In genomic region chr10:42854838-42855237, GRCm38 (mm10) we compare ENCODE assay signal across 20 mouse cellular contexts. TPM values are rescaled to one million over a fixed set of nuclear protein-coding genes. Genes with fewer than 3 reads are reported as not detected.
A peak's percentile ranks its signal among the peaks of the same experiment; 100 is the strongest.
DNase-seq lines count a peak whose midpoint lies in the region; ATAC-seq and TF ChIP-seq lines count a peak whose summit lies in the region.
"Had no signal": no experiment of that assay in that cellular context is flagged by ENCODE, and none has a peak within 500 bp of the region (broad histone marks: within the 10 kb centered on the region; RNA-seq: fewer than 3 reads in every experiment).

No protein-coding gene starts in this region.

- ATAC-seq in heart, postnatal 0 days (ENCODE audit: insufficient read depth, low read depth): no peak
- ATAC-seq in kidney, postnatal 0 days (replicated peaks; ENCODE audit: low FRiP score, low read depth): no peak
- ATAC-seq in intestine, embryonic 16.5 days: no peak
- no peak for ATAC-seq in inflammation-experienced regulatory T-cells, adult 6 months
- ATAC-seq: forebrain, embryonic 13.5 days; midbrain, embryonic 13.5 days had no signal

- H3K9ac ChIP-seq in heart, postnatal 0 days (replicated peaks; ENCODE audit: low read depth, low read length): no peak overlapping the region
- H3K9ac ChIP-seq in kidney, postnatal 0 days (ENCODE audit: low read depth, low read length): no peak overlapping the region
- H3K9ac ChIP-seq in intestine, embryonic 16.5 days (ENCODE audit: low read depth, low read length): no peak overlapping the region
- H3K9ac ChIP-seq: forebrain, embryonic 13.5 days; liver, embryonic 15.5 days; midbrain, embryonic 13.5 days; neural tube, embryonic 13.5 days had no signal

- peaks cover 8% of the 10 kb centered on the region for H3K9me3 ChIP-seq in heart, postnatal 0 days (replicated peaks; ENCODE audit: control insufficient read depth, low read length)
- H3K9me3 ChIP-seq in kidney, postnatal 0 days (replicated peaks; ENCODE audit: low read length): 0 out of 2 replicates have a peak, but pooled peaks cover 3% of the 10 kb centered on the region
- H3K9me3 ChIP-seq in intestine, embryonic 16.5 days (ENCODE audit: control insufficient read depth, low read length): peaks cover 7% of the 10 kb centered on the region; the same call in 1 of the 2 replicates
- H3K9me3 ChIP-seq: forebrain, embryonic 13.5 days; liver, embryonic 15.5 days; midbrain, embryonic 13.5 days had no signal

- no peak for DNase-seq in heart, postnatal 0 days (ENCODE audit: low spot score)
- DNase-seq in heart, adult 18-20 months: no peak
- no peak for DNase-seq in kidney, postnatal 0 days (ENCODE audit: low spot score)
- DNase-seq in kidney, postnatal 10 days: no peak
- no peak for DNase-seq in gastrocnemius, adult 2 months
- DNase-seq: cerebellum, adult 18-20 months; cerebellum, postnatal 25 days; gastrocnemius, postnatal 14 days; kidney, adult 18-20 months; layer of hippocampus, postnatal 36 days; right cerebral cortex, adult 18-20 months; thymus, adult 18-20 months; thymus, postnatal 4 days had no signal

- peak overlapping the region; percentile 15; the same call in 1 of the 2 replicates for H3K4me2 ChIP-seq in heart, postnatal 0 days (ENCODE audit: low read depth, low read length)
- H3K4me2 ChIP-seq in kidney, postnatal 0 days (ENCODE audit: low read length): peak overlapping the region; percentile 13; the same call in 1 of the 2 replicates
- no peak overlapping the region for H3K4me2 ChIP-seq in intestine, embryonic 16.5 days (ENCODE audit: low read depth, low read length)
- H3K4me2 ChIP-seq: forebrain, embryonic 13.5 days; heart, embryonic 11.5 days; liver, embryonic 15.5 days; midbrain, embryonic 13.5 days; neural tube, embryonic 13.5 days had no signal

- H3K27me3 ChIP-seq in heart, postnatal 0 days (ENCODE audit: control insufficient read depth, insufficient read depth, low read length): no peaks in the 10 kb centered on the region
- no peaks in the 10 kb centered on the region for H3K27me3 ChIP-seq in kidney, postnatal 0 days (ENCODE audit: insufficient read depth, low read length)
- no peaks in the 10 kb centered on the region for H3K27me3 ChIP-seq in intestine, embryonic 16.5 days (replicated peaks; ENCODE audit: control insufficient read depth, insufficient read depth, low read length)
- H3K27me3 ChIP-seq: forebrain, embryonic 13.5 days; liver, embryonic 15.5 days; midbrain, embryonic 13.5 days; neural tube, embryonic 13.5 days had no signal

- 57% methylated on average over 4 of the region's 4 CpGs for WGBS in heart, postnatal 0 days
- WGBS in kidney, postnatal 0 days: 59% methylated on average over 4 of the region's 4 CpGs
- WGBS in intestine, embryonic 16.5 days: 53% methylated on average over 4 of the region's 4 CpGs

- no peaks in the 10 kb centered on the region for H3K4me1 ChIP-seq in heart, postnatal 0 days (ENCODE audit: control insufficient read depth, insufficient read depth)
- H3K4me1 ChIP-seq in kidney, postnatal 0 days (replicated peaks; ENCODE audit: insufficient read depth, low read length): no peaks in the 10 kb centered on the region; the same call in 1 of the 2 replicates
- H3K4me1 ChIP-seq in intestine, embryonic 16.5 days (ENCODE audit: control insufficient read depth, insufficient read depth, low read length): peaks cover 5% of the 10 kb centered on the region
- H3K4me1 ChIP-seq: liver, embryonic 15.5 days had no signal

- H3K36me3 ChIP-seq in heart, postnatal 0 days (replicated peaks; ENCODE audit: control insufficient read depth, insufficient read depth, low read length): no peaks in the 10 kb centered on the region
- H3K36me3 ChIP-seq in kidney, postnatal 0 days (ENCODE audit: insufficient read depth, low read length): no peaks in the 10 kb centered on the region
- H3K36me3 ChIP-seq in intestine, embryonic 16.5 days (ENCODE audit: control insufficient read depth, insufficient read depth, low read length): no peaks in the 10 kb centered on the region
- H3K36me3 ChIP-seq: liver, embryonic 15.5 days; midbrain, embryonic 13.5 days; neural tube, embryonic 13.5 days had no signal

- no peak overlapping the region for H3K27ac ChIP-seq in heart, postnatal 0 days (ENCODE audit: low read depth)
- peak overlapping the region; percentile 72 for H3K27ac ChIP-seq in kidney, postnatal 0 days
- peak overlapping the region; percentile 66 for H3K27ac ChIP-seq in intestine, embryonic 16.5 days (ENCODE audit: low read length)
- H3K27ac ChIP-seq in gastrocnemius, adult 2 months: no peak overlapping the region
- H3K27ac ChIP-seq: forebrain, embryonic 13.5 days; liver, embryonic 15.5 days; neural tube, embryonic 13.5 days had no signal

- H3K4me3 ChIP-seq in heart, postnatal 0 days (ENCODE audit: low read depth, low read length): no peak overlapping the region
- no peak overlapping the region for H3K4me3 ChIP-seq in kidney, postnatal 0 days (replicated peaks; ENCODE audit: low read depth, low read length)
- H3K4me3 ChIP-seq in intestine, embryonic 16.5 days (ENCODE audit: low read length): no peak overlapping the region
- H3K4me3 ChIP-seq in gastrocnemius, adult 2 months: no peak overlapping the region
- H3K4me3 ChIP-seq: forebrain, embryonic 13.5 days; liver, embryonic 15.5 days; midbrain, embryonic 13.5 days; neural tube, embryonic 13.5 days had no signal

- intact Hi-C loops in gastrocnemius, adult 2 months (cut with DNase I): no loop called here

- TF ChIP-seq CTCF in heart, postnatal 0 days (IDR thresholded peaks at IDR 0.05; ENCODE audit: low read depth): no peak
- TF ChIP-seq CTCF in kidney, postnatal 0 days (IDR thresholded peaks at IDR 0.05; ENCODE audit: low read depth): no peak
- no peak for TF ChIP-seq CTCF in gastrocnemius, adult 2 months (IDR thresholded peaks at IDR 0.05)

- no peak for TF ChIP-seq EP300 in heart, postnatal 0 days (IDR thresholded peaks at IDR 0.05; ENCODE audit: low read depth)

RNA-seq across cellular contexts. Expression of gene Scml4, which starts 5.3 kb away (rescaled TPM):
- 0.19 and 4.9 TPM in 2 replicates for total RNA-seq in heart, postnatal 0 days (2014; rRNA removed; ENCODE audit: low replicate concordance)
- 1.1 and 1.2 TPM in 2 replicates for polyA plus RNA-seq in heart, postnatal 0 days (2015; fragmentation: Nextera tagmentation; extraction: Ambion mirVana)
- 1 to 10 TPM in 1 of 2 experiments, under 1 TPM in 1; 0.84 to 3.0 TPM for total RNA-seq in heart, adult 18-20 months (2021)
- polyA plus RNA-seq in kidney, postnatal 0 days (2015; fragmentation: Nextera tagmentation; extraction: Ambion mirVana): 1.7 and 2.0 TPM in 2 replicates
- polyA plus RNA-seq in intestine, embryonic 16.5 days (2015; fragmentation: Nextera tagmentation; extraction: Ambion mirVana): 34.1 and 35.9 TPM in 2 replicates
- under 1 TPM; 0.46 to 0.59 TPM for total RNA-seq in gastrocnemius, adult 2 months (2021)
- polyA plus RNA-seq in inflammation-experienced regulatory T-cells, adult 6 months (2017; shearing (Covaris generic)): 10 to 100 TPM; 14.0 to 48.5 (median 47.5) TPM

Comparison
In these comparisons a context has a peak if more than half of its experiments do, and no peak if none do; other contexts are left out.
1. H3K27ac ChIP-seq: peak in kidney, postnatal 0 days (single experiment) and intestine, embryonic 16.5 days (single experiment); none in heart, postnatal 0 days (single experiment) and gastrocnemius, adult 2 months (single experiment).